Mouse (Mus musculus) forebrain, embryonic 12.5 days (tissue): ENCODE data around the gene Stoml2. TPM values are rescaled to one million over a fixed set of nuclear protein-coding genes. Genes with fewer than 3 reads are reported as not detected.

ENCODE experiments used
- ATAC-seq: fragments of 200-750 bp; cut with Nextera tagmentation; 2 replicates; pipeline ENCODE4 v1.8.0; 2017; ENCODE audit warnings: moderate TSS enrichment; ENCODE audit not compliant: low FRiP score
- H3K27ac ChIP-seq: fragments of 300-500 bp; sonication (generic); 2 replicates; pipeline ENCODE4 v1.5.1; 2016; ENCODE audit warnings: mild to moderate bottlenecking
- H3K27me3 ChIP-seq: fragments of 300-500 bp; sonication (generic); 2 replicates; pipeline ENCODE4 v1.6.1; 2016; ENCODE audit warnings: mild to moderate bottlenecking
- H3K36me3 ChIP-seq: fragments of 300-500 bp; sonication (generic); replicated peaks from 2 replicates; pipeline ENCODE4 v1.6.1; 2016; ENCODE audit warnings: mild to moderate bottlenecking
- H3K4me1 ChIP-seq: fragments of 300-500 bp; sonication (generic); 2 replicates; pipeline ENCODE4 v1.6.1; 2016
- H3K4me2 ChIP-seq: fragments of 300-500 bp; sonication (generic); 2 replicates; pipeline ENCODE4 v1.6.1; 2016; ENCODE audit warnings: mild to moderate bottlenecking, moderate library complexity
- H3K4me3 ChIP-seq: fragments of 300-500 bp; sonication (generic); replicated peaks from 2 replicates; pipeline ENCODE4 v1.5.1; 2016; ENCODE audit warnings: mild to moderate bottlenecking
- H3K9ac ChIP-seq: fragments of 300-500 bp; sonication (generic); 2 replicates; pipeline ENCODE4 v1.6.1; 2016; ENCODE audit warnings: mild to moderate bottlenecking
- H3K9me3 ChIP-seq: fragments of 300-500 bp; sonication (generic); 2 replicates; pipeline ENCODE4 v1.6.1; 2016
- WGBS: fragments of 180-500 bp; shearing (Covaris S2); methylation state at CpG from one replicate; pipeline ENCODE4 v1.1.7; 2016; 5-methylcytosine and 5-hydroxymethylcytosine counted together
- polyA plus RNA-seq: library from polyadenylated mRNA; unstranded; fragments of >200 nt; fragmentation: Nextera tagmentation; extraction: Ambion mirVana; gene quantifications from 2 replicates; pipeline ENCODE4 v1.2.1, GENCODE M21; 2016

Gene Stoml2
- polyA plus RNA-seq, 1 experiment from 2014 or later, result 324 TPM

DNA sequence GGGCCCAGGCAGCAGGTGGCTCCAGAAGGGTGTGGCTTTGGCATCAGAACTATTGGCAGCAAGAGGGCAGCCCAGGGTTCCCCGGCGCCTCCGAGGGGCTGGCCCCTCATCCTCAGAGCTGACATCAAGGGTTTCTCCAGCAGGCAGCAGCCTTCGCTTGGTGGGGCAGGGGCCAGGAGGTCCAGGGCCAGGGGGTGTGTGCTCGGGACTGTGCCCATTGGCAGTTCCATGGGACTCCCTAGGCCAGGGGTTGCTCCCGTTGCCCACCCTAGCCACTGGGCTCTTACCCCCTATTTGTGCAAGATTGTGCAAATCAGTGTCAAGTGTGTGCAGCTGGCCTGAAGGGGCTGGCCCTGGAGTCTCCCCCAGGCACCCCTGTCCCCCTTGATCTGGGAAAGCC, 4.3 kb upstream of the Stoml2 start:
- Histone ChIP-seq H3K27me3 (no peaks in the 10 kb centered on the region), H3K4me1 (peaks cover 43% of the 10 kb centered on the region), H3K4me2 (no peak overlapping the region), H3K4me3 (no peak overlapping the region), H3K9me3 (no peaks in the 10 kb centered on the region), H3K9ac (no peak overlapping the region), H3K27ac (no peak overlapping the region), H3K36me3 (peaks cover 42% of the 10 kb centered on the region)
- ATAC-seq, result no peak
- WGBS, result 85% methylated on average over 6 of the region's 6 CpGs

DNA sequence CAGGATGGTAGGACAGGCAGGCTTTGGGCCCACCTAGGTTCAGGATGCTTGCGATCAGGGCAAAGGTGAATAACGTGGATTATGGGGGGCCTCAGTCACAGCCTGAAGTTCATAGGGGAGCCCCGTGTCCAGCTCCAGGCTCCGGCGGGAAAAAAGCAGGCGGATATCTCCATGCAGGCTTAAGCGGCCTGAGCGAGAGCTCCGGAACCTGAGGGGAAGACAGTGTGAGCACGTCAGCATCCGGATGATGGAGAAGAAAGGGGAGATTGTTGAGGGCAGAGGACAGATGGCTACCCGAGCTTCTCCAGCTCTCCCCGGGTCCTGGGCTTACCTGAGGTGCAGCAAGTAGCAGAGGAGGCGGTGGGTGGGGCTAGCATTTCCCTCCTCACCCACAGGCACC, 2.0 kb upstream of the Stoml2 start:
- Histone ChIP-seq H3K9ac (no peak overlapping the region), H3K4me3 (no peak overlapping the region), H3K27ac (no peak overlapping the region), H3K27me3 (no peaks in the 10 kb centered on the region), H3K4me1 (peaks cover 41% of the 10 kb centered on the region), H3K9me3 (no peaks in the 10 kb centered on the region), H3K36me3 (peaks cover 57% of the 10 kb centered on the region), H3K4me2 (no peak overlapping the region)
- 85% methylated on average over 14 of the region's 14 CpGs for WGBS
- no peak for ATAC-seq

- no peak overlapping the region for H3K4me2 ChIP-seq
- H3K27ac ChIP-seq, result peak overlapping the region; percentile 95
- H3K4me3 ChIP-seq, result no peak overlapping the region
- peaks cover 67% of the 10 kb centered on the region for H3K36me3 ChIP-seq
- H3K9me3 ChIP-seq, result no peaks in the 10 kb centered on the region
- ATAC-seq, result no peak
- WGBS, result 86% methylated on average over 1 of the region's 1 CpGs
- H3K9ac ChIP-seq, result no peak overlapping the region
- peaks cover 32% of the 10 kb centered on the region for H3K4me1 ChIP-seq
- no peaks in the 10 kb centered on the region for H3K27me3 ChIP-seq
Measured at GRCm38 (mm10) chr4:43032501-43032900, 991 bp upstream of the Stoml2 start.

DNA sequence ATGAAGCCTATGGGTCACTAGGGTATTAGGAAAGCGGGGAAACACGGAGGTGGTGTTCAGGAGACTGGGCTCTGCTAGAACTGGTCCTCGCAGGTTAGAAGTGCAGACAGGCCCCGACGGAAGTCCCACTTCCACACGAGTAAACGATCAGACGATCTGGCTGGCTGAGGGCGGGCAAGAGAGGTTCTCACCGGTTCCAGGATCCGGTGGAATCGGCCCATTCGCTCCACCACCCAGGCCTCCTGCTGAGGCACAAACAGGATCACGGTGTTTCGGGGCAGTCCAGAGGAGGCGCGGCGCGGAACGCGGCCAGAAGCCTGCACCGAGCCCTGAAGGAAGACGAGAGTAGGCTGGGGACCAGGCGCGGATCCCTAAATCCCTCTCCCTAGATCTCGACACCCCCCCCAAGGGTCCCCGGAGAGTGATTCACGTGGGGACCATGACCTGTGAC, 705 bp downstream of the Stoml2 start:
- Histone ChIP-seq H3K4me3 (peak overlapping the region; percentile 76), H3K4me1 (peaks cover 29% of the 10 kb centered on the region), H3K27me3 (no peaks in the 10 kb centered on the region), H3K9ac (peak overlapping the region; percentile 92), H3K9me3 (no peaks in the 10 kb centered on the region), H3K4me2 (peak overlapping the region; percentile 76), H3K27ac (peak overlapping the region; percentile 95), H3K36me3 (peaks cover 61% of the 10 kb centered on the region)
- ATAC-seq, result peak; percentile 55
- 2% methylated on average over 28 of the region's 28 CpGs for WGBS

DNA sequence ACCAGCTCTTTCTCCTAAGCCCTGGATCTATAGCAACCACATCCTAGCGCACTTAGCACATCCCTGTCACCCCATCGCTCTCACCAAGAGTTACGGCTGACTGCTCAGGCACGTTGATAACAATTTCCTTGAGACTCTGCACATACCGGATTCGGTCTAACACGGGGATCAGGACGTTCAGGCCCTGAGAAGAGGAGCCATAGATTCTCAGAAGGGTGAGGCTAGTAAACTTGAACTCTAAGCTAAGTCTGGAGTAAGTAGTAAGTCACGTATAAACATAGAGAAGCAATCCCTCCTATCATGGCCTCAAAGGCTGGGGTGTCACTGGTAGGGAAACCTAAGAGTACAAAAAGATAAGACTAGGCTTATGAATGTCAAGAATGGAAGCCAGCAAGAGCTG, 1.2 kb downstream of the Stoml2 start:
- H3K9ac ChIP-seq, result peak overlapping the region; percentile 92
- peaks cover 29% of the 10 kb centered on the region for H3K4me1 ChIP-seq
- peak overlapping the region; percentile 76 for H3K4me2 ChIP-seq
- no peaks in the 10 kb centered on the region for H3K27me3 ChIP-seq
- H3K9me3 ChIP-seq, result no peaks in the 10 kb centered on the region
- 85% methylated on average over 9 of the region's 9 CpGs for WGBS
- peak overlapping the region; percentile 95 for H3K27ac ChIP-seq
- H3K4me3 ChIP-seq, result peak overlapping the region; percentile 76
- peaks cover 57% of the 10 kb centered on the region for H3K36me3 ChIP-seq
- ATAC-seq, result no peak

DNA sequence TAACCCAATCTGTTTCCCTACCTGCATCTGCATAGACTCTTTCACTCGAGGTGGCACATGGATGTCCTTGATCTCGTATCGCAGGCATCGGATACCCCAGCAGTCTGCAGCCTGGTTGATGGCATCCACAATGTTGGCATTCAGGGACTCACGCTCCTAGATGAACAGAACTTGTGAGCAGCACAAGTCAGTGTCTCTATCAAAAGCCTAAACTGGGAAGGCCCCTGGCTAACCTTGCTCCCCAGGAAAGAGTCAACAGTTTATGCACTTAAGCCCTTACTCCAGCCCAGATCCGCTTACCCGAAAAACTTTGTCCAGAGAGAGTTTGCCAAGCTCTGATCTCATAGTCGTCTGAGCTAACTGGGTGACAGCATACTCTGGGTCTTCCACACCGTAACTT, 1.8 kb downstream of the Stoml2 start:
- Histone ChIP-seq H3K9me3 (no peaks in the 10 kb centered on the region), H3K27me3 (no peaks in the 10 kb centered on the region), H3K4me2 (peak overlapping the region; percentile 76; the same call in 1 of the 2 replicates), H3K4me3 (no peak overlapping the region), H3K27ac (no peak overlapping the region), H3K36me3 (peaks cover 51% of the 10 kb centered on the region), H3K4me1 (peaks cover 35% of the 10 kb centered on the region), H3K9ac (peak overlapping the region; percentile 92; the same call in 1 of the 2 replicates)
- WGBS, result 97% methylated on average over 9 of the region's 9 CpGs
- no peak for ATAC-seq

GRCm38 (mm10) chr4:43029121-43029520, 2.4 kb downstream of the Stoml2 start:
- Histone ChIP-seq H3K9ac (no peak overlapping the region), H3K27ac (no peak overlapping the region), H3K4me2 (no peak overlapping the region), H3K9me3 (no peaks in the 10 kb centered on the region), H3K4me3 (no peak overlapping the region), H3K36me3 (peaks cover 44% of the 10 kb centered on the region), H3K4me1 (peaks cover 41% of the 10 kb centered on the region), H3K27me3 (no peaks in the 10 kb centered on the region)
- WGBS, result 94% methylated on average over 7 of the region's 7 CpGs
- ATAC-seq, result no peak

DNA sequence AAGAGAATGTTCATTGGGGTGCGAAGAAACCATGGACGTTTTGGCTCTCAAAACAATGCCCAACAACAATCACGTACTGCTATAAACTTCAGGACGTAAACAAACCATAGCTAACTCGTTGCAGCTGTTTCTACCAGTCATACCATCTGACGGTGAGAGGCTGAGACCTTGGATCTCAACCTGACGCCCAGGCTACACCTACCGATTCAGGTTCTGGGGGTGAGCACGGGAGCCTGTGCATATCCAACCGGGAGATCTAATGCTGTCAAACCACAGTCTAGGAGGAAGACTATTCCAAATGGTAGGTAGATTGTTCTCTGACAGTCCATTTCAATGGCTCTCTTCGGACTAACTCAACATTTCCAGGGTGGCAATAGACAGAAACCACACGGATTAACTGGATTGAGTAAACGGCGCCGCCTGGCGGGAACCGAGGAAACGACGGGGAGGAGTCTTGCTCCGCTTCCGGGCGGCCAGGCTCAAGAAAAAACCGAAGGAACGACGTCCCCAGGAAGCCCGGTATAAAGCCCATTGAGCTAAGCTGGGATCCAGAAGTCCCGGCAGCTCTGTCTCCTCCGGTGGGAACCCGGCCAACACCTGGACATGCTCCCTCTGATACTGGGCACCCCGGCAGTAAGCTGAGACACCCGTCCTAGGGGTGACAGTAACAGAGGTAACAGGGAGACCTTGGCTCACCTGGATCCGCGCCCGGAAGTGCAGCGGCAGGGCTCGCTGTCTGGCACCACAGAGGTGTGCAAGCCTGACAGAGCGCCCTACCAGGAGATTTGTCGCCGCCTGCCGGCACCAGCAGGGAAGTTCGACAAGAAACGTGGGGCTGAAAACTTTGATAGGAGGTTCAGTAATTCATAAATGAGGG, 6.2 kb downstream of the Stoml2 start, which contains the start of gene Pigo:
TSS of gene Pigo (minus strand) at position 736 of the 877 bp plus-strand sequence.
- Histone ChIP-seq H3K4me2 (peak within 1 kb of the TSS; percentile 71), H3K27me3 (no peaks in the 10 kb centered on the region), H3K9ac (peak within 1 kb of the TSS; percentile 62), H3K9me3 (no peaks in the 10 kb centered on the region), H3K4me1 (peaks cover 27% of the 10 kb centered on the region), H3K36me3 (peaks cover 71% of the 10 kb centered on the region), H3K4me3 (peak within 1 kb of the TSS; percentile 58), H3K27ac (peak within 1 kb of the TSS; percentile 89)
- peak; percentile 91 for ATAC-seq
- 9% methylated on average over 42 of the region's 42 CpGs for WGBS

DNA sequence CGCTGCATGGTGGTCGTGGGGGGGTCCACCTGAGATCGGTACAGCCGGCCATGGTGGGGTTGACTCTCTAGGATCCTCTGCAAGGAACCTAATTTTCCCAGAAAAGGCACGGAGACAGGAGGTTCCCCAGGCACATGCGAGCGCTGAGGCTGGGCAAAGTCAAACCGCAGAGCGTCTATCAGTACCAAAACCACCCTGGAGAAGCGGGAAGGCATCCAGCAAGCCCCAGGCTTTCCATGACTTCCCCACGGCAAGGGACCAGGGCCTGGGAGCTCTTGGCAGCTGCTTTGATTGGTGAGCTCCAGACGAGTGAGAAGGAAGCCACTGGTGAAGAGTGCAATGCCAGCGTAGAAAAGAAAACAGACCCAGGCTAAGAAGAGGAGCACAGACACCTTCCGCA, 6.8 kb downstream of the Stoml2 start:
- H3K27ac ChIP-seq, result peak overlapping the region; percentile 89; the same call in 1 of the 2 replicates
- H3K36me3 ChIP-seq, result peaks cover 74% of the 10 kb centered on the region
- ATAC-seq, result no peak
- peak overlapping the region; percentile 62 for H3K9ac ChIP-seq
- H3K4me2 ChIP-seq, result peak overlapping the region; percentile 71
- H3K27me3 ChIP-seq, result no peaks in the 10 kb centered on the region
- peak overlapping the region; percentile 58 for H3K4me3 ChIP-seq
- H3K4me1 ChIP-seq, result peaks cover 20% of the 10 kb centered on the region
- no peaks in the 10 kb centered on the region for H3K9me3 ChIP-seq
- WGBS, result 85% methylated on average over 14 of the region's 14 CpGs

- Histone ChIP-seq H3K4me1 (peaks cover 16% of the 10 kb centered on the region), H3K27ac (no peak overlapping the region), H3K9ac (no peak overlapping the region), H3K27me3 (no peaks in the 10 kb centered on the region), H3K36me3 (peaks cover 74% of the 10 kb centered on the region), H3K9me3 (no peaks in the 10 kb centered on the region), H3K4me3 (no peak overlapping the region), H3K4me2 (no peak overlapping the region)
- no peak for ATAC-seq
- WGBS, result 65% methylated on average over 17 of the region's 17 CpGs
Measured at GRCm38 (mm10) chr4:43021341-43021740, 10.2 kb downstream of the Stoml2 start.

- H3K27me3 ChIP-seq, result no peaks in the 10 kb centered on the region
- no peak overlapping the region for H3K9ac ChIP-seq
- 83% methylated on average over 16 of the region's 16 CpGs for WGBS
- ATAC-seq, result no peak
- peaks cover 16% of the 10 kb centered on the region for H3K4me1 ChIP-seq
- H3K36me3 ChIP-seq, result peaks cover 74% of the 10 kb centered on the region
- no peak overlapping the region for H3K4me2 ChIP-seq
- H3K4me3 ChIP-seq, result no peak overlapping the region
- H3K9me3 ChIP-seq, result no peaks in the 10 kb centered on the region
- H3K27ac ChIP-seq, result no peak overlapping the region
Measured at GRCm38 (mm10) chr4:43020876-43021275, 10.6 kb downstream of the Stoml2 start.

DNA sequence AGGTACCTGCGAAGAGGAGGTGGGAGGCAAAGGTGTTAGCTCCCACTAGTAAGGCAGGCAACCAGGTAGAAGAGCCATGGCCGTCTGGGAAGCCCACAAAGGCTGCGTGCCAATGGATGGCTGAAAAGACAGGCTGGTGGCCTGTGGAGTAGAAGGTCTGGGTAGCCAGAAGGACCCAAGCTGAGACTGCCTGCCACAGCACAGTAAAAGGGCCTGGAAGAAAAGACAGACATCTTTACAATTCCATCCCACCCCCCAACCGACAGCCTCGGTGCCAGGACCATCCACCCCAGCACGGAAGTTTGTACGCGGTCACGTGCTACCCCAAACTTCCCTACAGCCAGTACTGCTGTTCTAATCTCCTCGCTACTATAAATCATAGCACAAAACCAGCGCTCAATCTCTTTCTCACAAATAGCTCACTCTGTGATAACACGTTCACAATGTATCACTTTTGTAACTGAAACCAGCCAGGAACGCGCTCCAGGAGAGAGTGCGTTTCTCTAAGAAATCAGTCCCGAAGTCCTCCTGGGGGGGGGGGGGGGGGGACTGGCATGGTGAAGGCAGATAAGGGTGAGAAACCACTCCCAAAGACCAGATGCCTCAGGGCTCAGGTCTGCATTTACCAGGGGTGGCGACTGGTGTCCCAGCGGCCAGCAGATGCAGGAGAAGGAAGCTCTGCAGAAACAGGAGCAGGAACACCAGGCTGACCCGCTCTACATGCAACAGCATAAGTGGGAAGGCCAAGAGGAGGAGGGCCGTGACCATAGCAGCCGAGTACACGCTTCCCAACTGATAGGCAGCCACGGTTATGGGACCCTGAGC, 11.7 kb downstream of the Stoml2 start:
- H3K36me3 ChIP-seq, result peaks cover 74% of the 10 kb centered on the region
- no peak overlapping the region for H3K4me2 ChIP-seq
- WGBS, result 95% methylated on average over 23 of the region's 23 CpGs
- no peaks in the 10 kb centered on the region for H3K9me3 ChIP-seq
- H3K4me3 ChIP-seq, result no peak overlapping the region
- no peak for ATAC-seq
- no peak overlapping the region for H3K27ac ChIP-seq
- no peak overlapping the region for H3K9ac ChIP-seq
- H3K4me1 ChIP-seq, result peaks cover 11% of the 10 kb centered on the region
- H3K27me3 ChIP-seq, result no peaks in the 10 kb centered on the region
